16 mouse cellular contexts compared by ENCODE assay signal in genomic region chr8:83459606-83460005, GRCm38 (mm10).
"Had no signal": no experiment of that assay in that cellular context is flagged by ENCODE, and none has a peak within 500 bp of the region (broad histone marks: within the 10 kb centered on the region; RNA-seq: fewer than 3 reads in every experiment).

No protein-coding gene starts in this region.

- DNase-seq: retina, postnatal 1 day; right cerebral cortex, adult 18-20 months; right cerebral cortex, postnatal 14 days; right cerebral cortex, postnatal 25 days; right cerebral cortex, postnatal 4 days; spleen, adult 18-20 months; thymus, adult 18-20 months; thymus, adult 2 months; thymus, postnatal 25 days; thymus, postnatal 36 days; thymus, postnatal 4 days had no signal

- H3K4me1 ChIP-seq: neural tube, embryonic 12.5 days; neural tube, embryonic 13.5 days; neural tube, embryonic 15.5 days; stomach, embryonic 15.5 days had no signal

- H3K9me3 ChIP-seq: neural tube, embryonic 12.5 days; neural tube, embryonic 13.5 days; neural tube, embryonic 15.5 days; stomach, embryonic 15.5 days had no signal

- H3K4me2 ChIP-seq: neural tube, embryonic 12.5 days; neural tube, embryonic 13.5 days; neural tube, embryonic 15.5 days; stomach, embryonic 15.5 days had no signal

- H3K27me3 ChIP-seq: neural tube, embryonic 12.5 days; neural tube, embryonic 13.5 days; neural tube, embryonic 15.5 days; stomach, embryonic 15.5 days had no signal

- H3K9ac ChIP-seq: neural tube, embryonic 12.5 days; neural tube, embryonic 13.5 days; neural tube, embryonic 15.5 days; stomach, embryonic 15.5 days had no signal

- H3K36me3 ChIP-seq: neural tube, embryonic 12.5 days; neural tube, embryonic 13.5 days; neural tube, embryonic 15.5 days; stomach, embryonic 15.5 days had no signal

- H3K4me3 ChIP-seq: neural tube, embryonic 12.5 days; neural tube, embryonic 13.5 days; neural tube, embryonic 15.5 days; stomach, embryonic 15.5 days had no signal

- H3K27ac ChIP-seq: neural tube, embryonic 12.5 days; neural tube, embryonic 13.5 days; neural tube, embryonic 15.5 days; stomach, embryonic 15.5 days; stomach, postnatal 0 days had no signal
